Mouse (Mus musculus) megakaryocyte-erythroid progenitor cell, adult 5 weeks (primary cell): ENCODE measurements around the gene Fbxo42. TPM values are rescaled to one million over a fixed set of nuclear protein-coding genes. Genes with fewer than 3 reads are reported as not detected.

Source experiments
- polyA plus RNA-seq: library from polyadenylated mRNA; stranded (reverse); fragments of >175 nt; gene quantifications from 2 replicates; pipeline ENCODE4 v1.2.3, GENCODE M21; 2012

The Fbxo42 gene
- 15.0 and 15.5 TPM in 2 replicates for polyA plus RNA-seq

DNA sequence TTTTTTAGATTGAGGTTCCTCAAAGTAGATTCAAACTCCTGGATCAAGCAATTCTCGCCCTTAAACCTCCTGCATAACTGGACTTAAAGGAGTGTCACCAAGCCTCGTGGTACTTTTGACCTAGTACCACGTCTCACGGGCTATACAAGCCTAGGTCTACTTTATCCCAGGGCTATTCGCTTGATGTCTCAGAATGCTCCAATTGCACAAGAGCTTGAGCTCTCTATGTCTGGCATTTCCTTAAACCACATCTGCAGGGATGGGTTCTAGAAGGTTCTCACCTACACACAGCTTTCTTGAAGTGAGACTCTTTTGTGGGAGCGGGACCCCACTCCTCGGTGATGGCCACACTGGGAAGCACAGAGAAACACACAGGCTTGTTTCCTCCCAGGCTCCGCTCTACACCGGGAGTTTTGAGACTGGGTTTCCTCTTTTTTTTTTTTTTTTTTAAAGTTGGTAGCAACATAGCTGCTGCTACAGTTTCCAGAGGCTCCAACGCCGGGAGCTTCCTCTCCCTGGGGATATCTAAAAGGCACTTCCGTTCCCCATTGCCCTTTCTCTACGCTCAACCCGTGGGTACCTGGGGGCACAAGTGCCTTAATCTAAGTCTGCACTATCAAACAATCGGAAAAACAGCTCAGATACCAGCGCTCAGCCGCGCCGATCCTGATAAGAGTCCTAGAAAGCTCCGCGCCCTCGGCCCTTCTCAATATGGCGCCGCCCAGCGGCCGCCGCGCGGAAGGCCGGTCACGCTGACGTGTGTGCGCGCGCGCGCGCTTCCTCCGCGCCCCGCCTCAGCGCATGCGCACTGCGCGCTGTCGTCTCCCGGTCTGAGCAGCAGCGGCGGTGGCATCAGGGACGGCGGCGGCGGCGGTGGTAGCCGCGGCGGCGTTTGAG lies at the start of gene Fbxo42:
Fbxo42 (plus strand) TSS at position 802 of the 897 bp plus-strand sequence.

DNA sequence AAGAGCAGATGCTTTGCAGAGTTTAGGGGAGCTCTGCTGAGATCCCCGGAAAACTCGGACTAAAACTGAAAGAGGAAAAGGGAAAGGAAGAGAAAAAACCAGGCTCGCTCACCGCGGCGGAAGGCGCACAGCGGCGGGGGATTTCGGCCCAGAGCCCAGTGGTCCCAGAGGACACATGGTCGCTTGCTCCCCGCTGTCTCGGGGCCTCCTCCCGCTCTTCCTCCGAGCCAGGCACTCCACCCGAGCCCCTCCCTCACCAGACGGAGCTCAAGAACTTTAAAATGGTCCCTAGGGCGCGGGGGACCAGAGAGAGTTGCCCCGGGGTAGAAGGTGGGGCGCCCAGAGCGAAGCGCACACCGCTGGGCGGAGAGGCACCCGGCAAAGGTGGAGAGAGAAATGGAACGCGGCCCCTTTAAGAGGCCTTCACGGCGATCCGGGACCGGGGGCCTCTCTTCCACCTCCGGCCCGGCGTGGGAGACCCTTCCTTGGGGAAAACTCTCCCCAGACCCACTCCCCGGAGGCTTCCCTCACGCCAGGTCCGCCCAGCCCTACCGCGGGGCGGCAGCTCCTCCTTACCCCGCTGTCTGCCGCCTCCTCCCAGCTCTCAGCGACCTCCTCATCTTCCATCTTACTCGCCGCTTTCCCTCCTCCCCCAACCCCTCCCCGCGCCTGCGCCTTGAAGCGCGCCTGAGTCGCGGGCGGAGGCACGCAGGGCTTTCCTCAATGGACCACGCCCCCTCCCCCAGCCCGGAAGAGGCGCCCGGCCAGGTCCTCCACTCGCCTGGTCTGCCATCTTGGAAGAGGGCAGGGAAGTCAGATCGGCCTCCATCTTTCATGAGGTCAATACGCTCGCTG lies 8.4 kb upstream of the Fbxo42 start, which contains the start of gene Szrd1:
Szrd1 (minus strand) TSS at position 660 of the 855 bp plus-strand sequence.

DNA sequence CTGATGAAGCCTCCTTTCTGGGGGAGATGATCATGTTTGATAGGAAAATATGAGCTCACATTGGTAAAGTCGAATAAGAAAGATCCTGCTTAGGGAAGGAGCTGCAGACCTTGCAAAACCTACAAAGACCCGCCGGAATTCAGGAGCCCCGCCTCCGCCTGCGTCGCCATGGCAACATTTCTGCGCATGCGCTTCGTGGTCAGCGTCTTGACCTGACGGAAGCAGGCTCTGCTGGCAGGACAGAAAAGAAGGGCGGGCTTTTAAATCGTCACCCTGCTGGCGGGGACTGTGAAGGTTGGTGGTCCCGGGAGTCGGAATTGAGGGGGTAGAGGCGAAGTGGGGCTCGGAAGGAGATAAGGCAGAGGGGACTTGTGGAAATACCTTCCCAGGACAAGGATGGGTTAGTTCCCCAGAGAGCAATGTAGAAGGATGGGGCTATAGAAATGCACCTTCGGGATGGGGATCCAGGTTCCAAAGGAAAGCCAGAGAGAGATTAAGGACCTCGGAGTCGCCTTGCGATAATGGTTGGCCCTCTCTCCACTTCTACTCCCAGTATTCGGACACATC lies 66.1 kb downstream of the Fbxo42 start, which contains the start of gene Rsg1:
Rsg1 (plus strand) TSS at position 187 of the 567 bp plus-strand sequence.

DNA sequence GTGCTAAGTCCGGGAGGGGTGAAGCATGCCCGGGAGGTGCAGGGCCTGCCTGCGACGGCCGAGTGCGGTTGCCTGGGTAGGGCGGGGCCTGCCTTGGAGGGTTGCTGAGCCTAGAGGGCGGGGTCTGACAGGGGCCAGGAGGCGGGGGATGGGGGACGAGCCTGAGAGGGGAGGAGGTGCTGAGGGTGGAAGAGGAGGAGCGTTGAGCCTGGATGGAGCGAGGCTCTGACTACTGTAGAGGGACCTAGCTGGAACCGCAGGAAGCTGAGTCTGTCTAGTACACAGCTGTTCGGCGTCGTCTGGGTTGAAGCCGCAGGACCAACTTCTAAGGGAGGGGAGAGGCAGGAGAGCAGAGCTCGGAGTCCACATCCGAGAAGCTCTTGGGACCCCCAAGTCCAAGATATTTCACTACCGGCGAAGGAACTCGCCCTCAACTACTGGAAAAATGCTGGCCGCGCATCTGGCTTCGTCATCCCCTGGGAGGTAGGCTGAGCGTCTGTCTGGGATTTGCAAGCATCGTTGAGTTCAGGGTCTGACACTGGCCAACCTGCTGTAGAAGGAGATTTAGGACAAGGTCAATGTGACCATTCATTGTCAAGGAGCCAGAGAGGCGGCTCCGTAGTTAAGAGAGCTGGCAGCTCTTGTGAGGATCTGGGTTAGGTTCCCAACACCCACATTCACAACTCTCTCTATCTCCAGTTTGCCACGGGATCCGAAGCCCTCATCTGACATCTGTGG lies 91.8 kb downstream of the Fbxo42 start, which contains the start of gene Arhgef19:
Arhgef19 (plus strand) TSS at position 112 of the 738 bp plus-strand sequence.

Other genes with a start within 250 kb of the Fbxo42 start
- gene Padi2, start 241.6 kb upstream of the Fbxo42 start, polyA plus RNA-seq = 8.7 and 11.8 TPM in 2 replicates
- gene Sdhb, start 186.7 kb upstream of the Fbxo42 start, polyA plus RNA-seq = 120 and 134 TPM in 2 replicates
- gene Atp13a2, start 161.0 kb upstream of the Fbxo42 start, polyA plus RNA-seq = 203 and 226 TPM in 2 replicates
- gene Mfap2, start 137.5 kb upstream of the Fbxo42 start, polyA plus RNA-seq = 0.62 and 1.4 TPM in 2 replicates
- 22.6 and 32.8 TPM in 2 replicates for gene Crocc, start 87.4 kb upstream of the Fbxo42 start, polyA plus RNA-seq
- 97.0 and 104 TPM in 2 replicates for gene Necap2, start 69.6 kb upstream of the Fbxo42 start, polyA plus RNA-seq
- not detected in 2 replicates for gene Spata21, start 59.6 kb upstream of the Fbxo42 start, polyA plus RNA-seq
- gene Szrd1, start 8.1 kb upstream of the Fbxo42 start, polyA plus RNA-seq = 106 and 123 TPM in 2 replicates
- 2.6 and 3.3 TPM in 2 replicates for gene Rsg1, start 66.0 kb downstream of the Fbxo42 start, polyA plus RNA-seq
- not detected in 2 replicates for gene Arhgef19, start 91.6 kb downstream of the Fbxo42 start, polyA plus RNA-seq
- 1.7 and 2.5 TPM in 2 replicates for gene Epha2, start 153.3 kb downstream of the Fbxo42 start, polyA plus RNA-seq
- gene Fam131c, start 220.3 kb downstream of the Fbxo42 start, polyA plus RNA-seq = not detected in 2 replicates